Mouse (Mus musculus) induced T-regulatory cell, adult 2 months (primary cell): Measurements from ENCODE around the gene Gdf11.
A peak's percentile ranks its signal among the peaks of the same experiment; 100 is the strongest.

Source experiments
- DNase-seq: peaks from one replicate; pipeline ENCODE4 v3.0.0-alpha.2; 2012; ENCODE audit warnings: low read depth

Gdf11 gene

GRCm38 (mm10) chr10:128891296-128892094, at the start of gene Gdf11:
Gene Gdf11, minus strand, starts transcription at chr10:128891718.
- DNase-seq: peak; percentile 77

- peak; percentile 69 for DNase-seq
These were observed 49.0 kb upstream of the Gdf11 start for GRCm38 (mm10) chr10:128940475-128941061.

- no peak for DNase-seq
These were observed 47.5 kb upstream of the Gdf11 start for GRCm38 (mm10) chr10:128938974-128939373.

GRCm38 (mm10) chr10:128938457-128938856, 46.9 kb upstream of the Gdf11 start:
- no peak for DNase-seq

GRCm38 (mm10) chr10:128937756-128938390, 46.4 kb upstream of the Gdf11 start:
- DNase-seq: no peak

GRCm38 (mm10) chr10:128935826-128936440, 44.4 kb upstream of the Gdf11 start:
- no peak for DNase-seq

GRCm38 (mm10) chr10:128934997-128935787, 43.7 kb upstream of the Gdf11 start:
- DNase-seq: no peak

GRCm38 (mm10) chr10:128933976-128934721, 42.6 kb upstream of the Gdf11 start:
- DNase-seq: no peak

GRCm38 (mm10) chr10:128933574-128933973, 42.1 kb upstream of the Gdf11 start, which contains the start of gene Itga7:
Gene Itga7, plus strand, starts transcription at chr10:128933818.
- peak; percentile 59 for DNase-seq

- DNase-seq: no peak
These were observed 39.9 kb upstream of the Gdf11 start for GRCm38 (mm10) chr10:128931441-128931840.

GRCm38 (mm10) chr10:128929638-128930378, 38.3 kb upstream of the Gdf11 start:
- no peak for DNase-seq

GRCm38 (mm10) chr10:128928356-128928755, 36.8 kb upstream of the Gdf11 start:
- no peak for DNase-seq

GRCm38 (mm10) chr10:128923935-128924334, 32.4 kb upstream of the Gdf11 start, which contains the start of gene Bloc1s1:
Gene Bloc1s1, minus strand, starts transcription at chr10:128924035.
- DNase-seq: no peak

GRCm38 (mm10) chr10:128923013-128923691, 31.6 kb upstream of the Gdf11 start:
- peak; percentile 93 for DNase-seq

GRCm38 (mm10) chr10:128922822-128923012, 31.2 kb upstream of the Gdf11 start, which contains the start of gene Rdh5:
Gene Rdh5, minus strand, starts transcription at chr10:128922888.
- no peak for DNase-seq

- no peak for DNase-seq
These were observed 30.6 kb upstream of the Gdf11 start for GRCm38 (mm10) chr10:128921883-128922821.

GRCm38 (mm10) chr10:128921251-128921650, 29.7 kb upstream of the Gdf11 start:
- DNase-seq: no peak

- DNase-seq: no peak
These were observed 29.2 kb upstream of the Gdf11 start for GRCm38 (mm10) chr10:128920736-128921161.

GRCm38 (mm10) chr10:128919966-128920365, 28.4 kb upstream of the Gdf11 start:
- no peak for DNase-seq
